Mouse (Mus musculus): ENCODE measurements around the gene Elmsan1.
A peak's percentile ranks its signal among the peaks of the same experiment; 100 is the strongest.
"Not testable (repeated sequence)": the region's sequence is repeated elsewhere in the genome, so short reads cannot be mapped to it uniquely, and the experiment has no call there.

Gene Elmsan1

GRCm38 (mm10) chr12:84218289-84219120, at the start of gene Elmsan1:
TSS of gene Elmsan1 (minus strand) at chr12:84218881.
- peak; percentile 64 for DNase-seq (ENCODE audit: low read depth)

DNA sequence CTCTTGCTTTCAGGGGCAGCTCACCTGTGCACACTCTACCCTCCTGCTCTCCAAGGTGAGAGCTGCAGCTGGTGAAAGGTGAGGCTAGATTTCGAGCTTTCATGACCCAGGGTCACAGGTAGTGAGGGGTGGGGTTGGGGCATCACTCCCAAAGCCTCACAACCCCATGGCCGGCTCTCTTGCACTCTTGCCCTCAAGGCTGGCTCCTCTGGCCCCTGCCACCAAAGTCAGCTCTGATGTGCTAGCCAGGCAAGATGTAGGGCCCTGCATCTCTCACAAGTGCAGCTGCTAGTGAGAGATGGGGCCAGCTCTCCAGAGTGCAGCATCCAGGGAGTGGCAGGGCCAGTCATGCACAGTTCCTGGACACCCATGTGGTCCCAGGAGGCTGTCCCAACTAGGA, 48.6 kb upstream of the Elmsan1 start:
- DNase-seq (ENCODE audit: low read depth) = no peak

DNA sequence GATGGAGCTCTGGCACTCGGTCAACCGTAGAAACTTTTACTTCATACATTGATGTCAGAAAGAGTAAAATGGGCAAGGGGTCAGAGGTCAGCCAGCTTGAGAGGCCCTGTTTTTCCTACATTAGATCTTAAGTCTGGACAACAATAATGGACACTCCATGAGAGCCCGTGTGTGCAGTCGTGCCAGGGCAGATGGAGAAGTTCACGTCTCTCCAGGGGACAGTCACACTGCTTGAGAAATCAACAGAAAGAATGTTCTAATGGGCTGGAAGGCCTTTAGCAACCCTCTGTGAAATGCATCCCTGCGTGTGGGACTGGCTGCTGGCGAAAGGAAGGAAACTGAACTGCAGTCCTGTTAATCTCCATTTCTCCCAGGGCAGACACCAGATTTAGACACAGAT, 41.7 kb upstream of the Elmsan1 start:
- no peak for DNase-seq (ENCODE audit: low read depth)

DNA sequence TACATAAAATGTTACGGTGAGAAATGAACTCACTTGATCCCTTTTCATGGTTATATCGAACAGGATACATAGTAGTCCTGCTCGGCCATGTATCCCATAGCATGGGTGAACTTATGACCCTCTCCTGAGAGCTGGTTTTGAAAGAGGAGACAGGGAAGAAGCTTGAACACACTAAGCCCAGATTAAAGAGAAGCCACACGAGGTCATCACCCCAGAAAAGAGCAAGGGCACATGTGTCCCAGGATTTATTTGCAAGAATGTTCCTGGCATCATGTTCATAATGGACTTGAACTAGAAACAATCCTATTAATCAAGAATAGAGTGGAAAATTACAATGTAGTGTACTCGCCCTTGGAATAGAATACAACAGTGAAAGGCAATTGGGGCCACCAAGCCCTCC, 36.2 kb upstream of the Elmsan1 start:
- DNase-seq (ENCODE audit: low read depth) = no peak

DNA sequence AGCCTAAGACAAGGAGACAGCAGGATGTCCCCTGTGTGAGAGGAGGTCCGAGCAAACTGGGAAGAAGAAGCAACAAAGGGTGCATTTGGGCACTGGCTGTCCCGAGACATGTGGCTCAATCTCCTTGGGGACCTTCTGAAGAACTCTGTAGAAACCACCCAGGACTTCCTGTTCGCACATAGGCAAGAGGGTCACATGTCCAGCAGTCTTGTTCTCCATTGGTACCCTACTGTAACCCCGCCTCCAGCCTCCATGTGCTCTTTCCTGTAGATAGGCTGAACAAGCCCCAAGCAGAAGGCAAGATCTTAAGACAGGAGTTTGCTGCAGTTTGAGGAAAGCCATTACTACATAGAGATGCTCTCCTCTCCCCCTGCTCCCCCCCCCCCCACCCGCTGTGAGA, 34.1 kb upstream of the Elmsan1 start:
- DNase-seq (ENCODE audit: low read depth) = peak; percentile 59

GRCm38 (mm10) chr12:84249217-84249616, 30.5 kb upstream of the Elmsan1 start:
- peak; percentile 85 for DNase-seq (ENCODE audit: low read depth)

- no peak for DNase-seq (ENCODE audit: low read depth)
Measured at GRCm38 (mm10) chr12:84245683-84246082, 27.0 kb upstream of the Elmsan1 start.

DNA sequence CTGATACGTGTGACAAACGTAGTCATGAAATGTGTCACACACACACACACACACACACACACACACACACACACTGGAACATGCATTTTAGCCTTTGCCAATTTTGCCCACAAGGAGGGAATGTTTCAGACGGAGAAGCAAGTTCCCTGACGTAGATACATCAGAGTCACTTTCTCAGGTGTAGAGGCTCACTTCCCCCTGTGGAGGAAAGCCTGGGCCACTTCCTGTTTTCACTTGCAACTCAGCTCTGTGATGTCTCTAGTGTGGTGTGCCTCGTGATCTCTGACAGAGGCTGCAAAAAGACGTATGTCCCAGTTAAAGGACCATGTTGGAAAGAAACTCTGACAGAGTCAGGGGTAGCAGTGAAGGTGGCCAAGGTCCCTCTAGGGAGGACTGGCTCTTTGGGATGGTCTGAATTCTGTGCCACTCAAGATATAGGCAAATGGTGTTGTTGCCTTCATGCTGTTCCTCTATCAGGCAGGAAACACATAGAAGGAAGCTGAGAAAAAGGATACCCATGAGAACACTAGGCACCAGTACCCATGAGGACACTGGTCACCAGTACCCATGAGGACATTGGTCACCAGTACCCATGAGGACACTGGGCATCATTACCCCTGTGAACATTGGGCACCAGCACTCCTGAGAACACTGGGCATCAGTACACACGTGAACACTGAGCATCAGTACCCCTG, 24.5 kb upstream of the Elmsan1 start:
- DNase-seq (ENCODE audit: low read depth) = peak; percentile 43

DNA sequence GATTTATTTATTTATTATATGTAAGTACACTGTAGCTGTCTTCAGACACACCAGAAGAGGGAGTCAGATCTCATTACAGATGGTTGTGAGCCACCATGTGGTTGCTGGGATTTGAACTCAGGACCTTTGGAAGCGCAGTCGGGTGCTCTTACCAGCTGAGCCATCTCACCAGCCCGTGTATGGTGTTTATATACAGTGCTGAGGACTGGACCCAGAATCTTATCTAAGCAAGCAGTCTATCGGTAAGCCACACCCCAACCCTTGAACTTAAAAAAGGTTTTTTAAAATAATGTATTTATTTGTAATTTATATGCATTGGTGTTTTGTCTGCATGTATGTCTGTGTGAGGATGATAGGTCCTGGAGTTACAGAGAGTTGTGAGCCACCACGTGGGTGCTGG, 18.4 kb upstream of the Elmsan1 start:
- DNase-seq (ENCODE audit: low read depth) = not testable (repeated sequence)

- DNase-seq (ENCODE audit: low read depth) = peak; percentile 59
Measured at GRCm38 (mm10) chr12:84235981-84236752, 17.5 kb upstream of the Elmsan1 start.

DNA sequence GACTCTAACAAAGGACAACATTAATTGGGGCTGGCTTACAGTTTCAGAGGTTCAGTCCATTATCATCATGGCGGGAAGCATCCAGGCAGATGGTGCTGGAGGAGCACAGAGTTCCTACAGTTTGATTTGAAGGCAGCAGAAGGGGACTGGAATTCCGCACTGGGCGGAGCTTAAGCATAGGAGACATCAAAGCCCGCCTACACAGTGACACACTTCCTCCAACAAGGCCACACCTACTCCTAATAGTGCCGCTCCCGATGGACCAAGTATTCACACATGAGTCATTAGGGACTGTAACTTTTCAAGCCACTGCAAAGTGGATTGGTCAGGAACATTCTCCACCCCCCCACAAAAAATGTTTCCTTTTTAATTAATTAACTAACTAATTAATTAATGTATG, 16.9 kb upstream of the Elmsan1 start:
- DNase-seq (ENCODE audit: low read depth) = peak; percentile 23

GRCm38 (mm10) chr12:84233488-84234100, 14.9 kb upstream of the Elmsan1 start:
- no peak for DNase-seq (ENCODE audit: low read depth)

DNA sequence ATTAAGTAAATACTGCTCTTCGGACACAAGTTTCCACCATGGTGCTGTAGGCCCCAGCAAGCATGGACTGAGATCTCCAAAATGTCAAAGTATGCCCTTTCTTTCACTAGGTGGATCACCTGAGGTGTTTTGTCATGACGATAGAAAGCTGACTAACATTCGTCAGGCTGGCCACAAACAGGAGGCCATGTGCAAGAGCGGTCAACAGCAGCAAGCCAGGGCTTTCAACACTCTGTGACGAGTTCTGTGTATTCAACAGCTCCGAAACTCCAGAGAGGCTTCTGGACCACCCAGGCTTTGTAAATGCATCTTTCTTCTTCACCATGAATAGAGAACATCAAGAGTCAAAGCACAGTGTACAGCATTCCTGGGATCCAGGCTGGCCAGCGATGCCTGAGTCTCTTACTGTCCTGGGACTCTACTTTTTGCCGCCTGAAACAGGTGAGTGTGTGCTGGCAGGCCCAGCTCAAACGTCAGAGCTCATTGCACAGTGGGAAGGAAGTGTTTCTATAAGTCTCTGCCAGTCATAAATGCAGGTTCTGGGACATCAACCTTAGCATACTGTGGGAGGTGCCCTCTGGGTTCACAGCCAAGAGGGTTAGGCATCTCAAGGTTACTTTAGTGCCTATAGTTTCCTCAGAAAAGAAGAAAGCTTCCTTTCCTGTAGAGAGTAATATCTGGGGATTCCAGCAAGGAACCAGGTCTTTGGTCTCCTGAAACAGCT, 7.6 kb upstream of the Elmsan1 start:
- DNase-seq (ENCODE audit: low read depth) = no peak

- DNase-seq (ENCODE audit: low read depth) = peak; percentile 78
Measured at GRCm38 (mm10) chr12:84222405-84222961, 3.8 kb upstream of the Elmsan1 start.

DNA sequence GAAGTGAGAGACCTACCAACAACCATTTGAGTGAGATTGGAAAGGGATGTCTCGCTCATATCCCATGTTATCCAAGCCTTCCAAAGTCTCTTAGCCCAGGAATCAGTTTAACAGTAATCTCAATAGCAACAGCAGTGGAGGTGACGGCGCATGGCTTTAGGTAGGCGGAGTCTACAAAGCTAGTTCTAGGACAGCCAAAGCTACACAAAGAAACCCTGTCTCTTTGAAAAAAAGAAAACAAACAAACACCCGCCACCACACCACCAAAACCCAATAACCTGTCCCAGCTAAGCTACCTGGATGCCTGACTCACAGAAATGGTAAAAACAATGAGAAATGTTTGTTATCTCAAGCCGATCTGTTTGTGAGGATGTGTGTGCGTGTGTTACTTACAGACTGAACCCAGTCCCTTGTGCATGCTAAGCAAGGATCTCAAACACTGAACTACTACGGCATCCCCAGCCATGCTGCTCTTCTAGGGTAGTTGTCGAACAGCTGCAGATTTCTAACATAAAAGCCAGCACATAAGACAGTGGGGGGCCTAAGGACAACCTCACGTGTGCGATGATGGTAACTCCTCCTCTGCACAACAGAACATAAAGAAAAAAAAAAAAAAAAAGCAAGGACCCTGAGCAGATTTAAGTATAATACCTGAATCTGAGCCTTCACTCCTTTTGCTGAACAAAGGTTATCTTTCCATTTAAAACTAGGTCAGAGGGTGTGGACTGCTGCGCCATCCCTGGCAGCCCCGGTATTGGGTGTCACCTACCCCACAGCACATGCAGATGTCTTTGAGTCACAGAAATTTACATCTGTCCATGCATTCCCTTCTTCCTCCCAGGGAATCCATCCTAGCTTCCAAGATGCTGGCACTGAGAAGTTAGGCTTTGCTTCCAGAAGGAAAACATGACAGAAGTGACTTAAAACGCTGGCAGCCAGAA, 2.5 kb upstream of the Elmsan1 start:
- DNase-seq (ENCODE audit: low read depth) = no peak

GRCm38 (mm10) chr12:84220515-84220914, 1.8 kb upstream of the Elmsan1 start:
- DNase-seq (ENCODE audit: low read depth) = peak; percentile 64

DNA sequence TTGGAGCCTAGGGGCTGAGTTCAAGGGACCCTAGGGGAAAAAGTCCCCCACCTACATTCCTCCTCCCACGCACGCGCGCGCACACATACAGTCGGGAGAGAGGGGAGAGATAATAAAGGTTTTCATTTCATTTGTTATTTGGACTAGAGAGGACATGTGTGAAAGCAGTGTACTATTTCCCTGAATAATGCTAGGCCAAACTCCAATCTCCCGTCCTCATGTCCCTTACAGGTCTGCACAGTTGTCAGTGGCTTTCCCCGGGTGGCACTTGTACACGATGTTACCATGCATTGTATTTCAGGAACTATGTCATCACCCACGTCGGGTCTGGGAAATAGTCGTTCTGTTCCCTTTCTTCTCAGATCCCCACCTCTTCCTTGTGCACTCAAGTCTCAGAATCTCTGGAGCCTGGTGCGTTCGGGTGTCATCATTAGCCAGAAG, 460 bp upstream of the Elmsan1 start:
- DNase-seq (ENCODE audit: low read depth) = peak; percentile 59

- peak; percentile 65 for DNase-seq (ENCODE audit: low read depth)
Measured at GRCm38 (mm10) chr12:84217508-84218131, 1.1 kb downstream of the Elmsan1 start.

DNA sequence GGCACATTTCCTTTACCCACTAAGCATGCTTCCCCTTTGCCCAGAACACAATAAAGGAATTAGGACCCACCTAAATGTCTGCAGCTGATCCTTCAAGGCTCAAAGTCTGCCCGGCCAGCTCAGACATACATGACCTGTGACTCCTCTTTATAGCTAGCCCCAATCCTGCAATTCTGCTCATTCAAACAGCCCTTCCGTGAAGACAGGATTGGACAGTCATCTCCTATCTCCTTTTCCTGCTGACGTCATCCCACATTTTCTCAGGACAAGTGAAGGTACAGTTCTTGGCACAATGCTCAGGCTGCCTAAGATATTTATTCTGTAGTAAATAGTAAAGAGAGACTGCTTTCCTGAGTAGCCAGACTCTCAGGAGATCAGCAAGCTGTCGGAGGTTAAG, 1.6 kb downstream of the Elmsan1 start:
- DNase-seq (ENCODE audit: low read depth) = no peak
